Mouse (Mus musculus): ENCODE measurements around the gene Hmgcs1. TPM values are rescaled to one million over a fixed set of nuclear protein-coding genes. Genes with fewer than 3 reads are reported as not detected.
A peak's percentile ranks its signal among the peaks of the same experiment; 100 is the strongest.
"Not testable (repeated sequence)": the region's sequence is repeated elsewhere in the genome, so short reads cannot be mapped to it uniquely, and the experiment has no call there.

The Hmgcs1 gene
- total RNA-seq (2021), result 100 to 1,000 TPM; 445 to 454 TPM
- long read RNA-seq, experiment 1, transcript Hmgcs1-201 (10 exons, 3,245 nt), result major isoform, 418 of 841 reads
- long read RNA-seq, experiment 1, transcript Hmgcs1-202 (11 exons, 3,464 nt), result minor isoform, 284 of 841 reads
- long read RNA-seq, experiment 1, partial matches to known transcripts, result 99 of 841 reads
- long read RNA-seq, experiment 1, other reads (novel, unspliced or antisense), result 40 of 841 reads
- long read RNA-seq, experiment 2, transcript Hmgcs1-201 (10 exons, 3,245 nt), result major isoform, 328 of 641 reads
- long read RNA-seq, experiment 2, transcript Hmgcs1-202 (11 exons, 3,464 nt), result minor isoform, 215 of 641 reads
- long read RNA-seq, experiment 2, partial matches to known transcripts, result 68 of 641 reads
- long read RNA-seq, experiment 2, other reads (novel, unspliced or antisense), result 30 of 641 reads

GRCm38 (mm10) chr13:119690039-119690728 is at the start of gene Hmgcs1:
Gene Hmgcs1, plus strand, starts transcription at chr13:119690379.
- peak; percentile 99 for DNase-seq (ENCODE audit: low spot score in 2 of 2)
- intact Hi-C loops (cut with DNase I), result loop anchor here (5.0 kb wide), 1 partner anchor 97 kb away; no protein-coding TSS in a partner anchor

GRCm38 (mm10) chr13:119640504-119640903 is 49.7 kb upstream of the Hmgcs1 start:
- intact Hi-C loops (cut with DNase I), result loop anchor here (5.0 kb wide), 1 partner anchor 82 kb away; no protein-coding TSS in a partner anchor
- DNase-seq (ENCODE audit: low spot score in 2 of 2), result peak in 1 of 2 experiments; percentile 45

GRCm38 (mm10) chr13:119641145-119641544 is 49.0 kb upstream of the Hmgcs1 start:
- no peak for DNase-seq (ENCODE audit: low spot score in 2 of 2)
- intact Hi-C loops (cut with DNase I), result loop anchor here (5.0 kb wide), 1 partner anchor 81 kb away; no protein-coding TSS in a partner anchor

GRCm38 (mm10) chr13:119644769-119645168 is 45.4 kb upstream of the Hmgcs1 start:
- intact Hi-C loops (cut with DNase I), result loop anchor here (5.0 kb wide), 1 partner anchor 78 kb away; no protein-coding TSS in a partner anchor
- DNase-seq (ENCODE audit: low spot score in 2 of 2), result no peak

- DNase-seq (ENCODE audit: low spot score in 2 of 2), result no peak
- intact Hi-C loops (cut with DNase I), result no loop called here
Observed at GRCm38 (mm10) chr13:119646511-119646910, 43.7 kb upstream of the Hmgcs1 start.

GRCm38 (mm10) chr13:119648891-119649698 is 41.1 kb upstream of the Hmgcs1 start:
- DNase-seq (ENCODE audit: low spot score in 2 of 2), result peak; percentile 59 to 70

GRCm38 (mm10) chr13:119649699-119650046 is 40.5 kb upstream of the Hmgcs1 start:
- DNase-seq (ENCODE audit: low spot score in 2 of 2), result no peak
- intact Hi-C loops (cut with DNase I), result no loop called here

More at GRCm38 (mm10) chr13:119648891-119649698, 41.1 kb upstream of the Hmgcs1 start:
- intact Hi-C loops (cut with DNase I), result no loop called here

GRCm38 (mm10) chr13:119654734-119655133 is 35.4 kb upstream of the Hmgcs1 start:
- peak in 1 of 2 experiments; percentile 48 for DNase-seq (ENCODE audit: low spot score in 2 of 2)
- intact Hi-C loops (cut with DNase I), result no loop called here

GRCm38 (mm10) chr13:119656246-119656645 is 33.9 kb upstream of the Hmgcs1 start:
- DNase-seq (ENCODE audit: low spot score in 2 of 2), result no peak
- intact Hi-C loops (cut with DNase I), result no loop called here

- no peak for DNase-seq (ENCODE audit: low spot score in 2 of 2)
- intact Hi-C loops (cut with DNase I), result no loop called here
Observed at GRCm38 (mm10) chr13:119656846-119657416, 33.2 kb upstream of the Hmgcs1 start.

GRCm38 (mm10) chr13:119661420-119661819 is 28.8 kb upstream of the Hmgcs1 start:
- intact Hi-C loops (cut with DNase I), result not testable (repeated sequence)
- peak; percentile 38 to 46 for DNase-seq (ENCODE audit: low spot score in 2 of 2)

GRCm38 (mm10) chr13:119678794-119679193 is 11.4 kb upstream of the Hmgcs1 start:
- DNase-seq (ENCODE audit: low spot score in 2 of 2), result no peak
- intact Hi-C loops (cut with DNase I), result no loop called here

GRCm38 (mm10) chr13:119679721-119680120 is 10.5 kb upstream of the Hmgcs1 start:
- intact Hi-C loops (cut with DNase I), result no loop called here
- no peak for DNase-seq (ENCODE audit: low spot score in 2 of 2)

- no peak for DNase-seq (ENCODE audit: low spot score in 2 of 2)
- intact Hi-C loops (cut with DNase I), result no loop called here
Observed at GRCm38 (mm10) chr13:119681161-119681560, 9.0 kb upstream of the Hmgcs1 start.

- intact Hi-C loops (cut with DNase I), result no loop called here
- DNase-seq (ENCODE audit: low spot score in 2 of 2), result no peak
Observed at GRCm38 (mm10) chr13:119684416-119685177, 5.6 kb upstream of the Hmgcs1 start.

GRCm38 (mm10) chr13:119689709-119690038 is 505 bp upstream of the Hmgcs1 start:
- DNase-seq (ENCODE audit: low spot score in 2 of 2), result no peak
- intact Hi-C loops (cut with DNase I), result loop anchor here (5.0 kb wide), 1 partner anchor 98 kb away; no protein-coding TSS in a partner anchor

- DNase-seq (ENCODE audit: low spot score in 2 of 2), result no peak
- intact Hi-C loops (cut with DNase I), result loop anchor here (5.0 kb wide), 1 partner anchor 96 kb away; no protein-coding TSS in a partner anchor
Observed at GRCm38 (mm10) chr13:119690876-119691620, 869 bp downstream of the Hmgcs1 start.

- intact Hi-C loops (cut with DNase I), result loop anchor here (5.0 kb wide), 1 partner anchor 95 kb away; no protein-coding TSS in a partner anchor
- DNase-seq (ENCODE audit: low spot score in 2 of 2), result not testable (repeated sequence)
Observed at GRCm38 (mm10) chr13:119691958-119692357, 1.8 kb downstream of the Hmgcs1 start.
